Mouse (Mus musculus): ENCODE measurements around the gene Bag5. TPM values are rescaled to one million over a fixed set of nuclear protein-coding genes. Genes with fewer than 3 reads are reported as not detected.

Bag5 gene
- polyA plus RNA-seq, 2 experiments = 9.8 to 15.2 TPM

- TF ChIP-seq EP300 (IDR thresholded peaks at IDR 0.05; ENCODE audit: low read depth) (no peak), CTCF (IDR thresholded peaks at IDR 0.05; ENCODE audit: low read depth) (no peak)
- Histone ChIP-seq H3K27me3 (ENCODE audit: control insufficient read depth, insufficient read depth, low read length) (peaks cover 52% of the 10 kb centered on the region), H3K36me3 (replicated peaks; ENCODE audit: control insufficient read depth, insufficient read depth, low read depth) (no peaks in the 10 kb centered on the region), H3K9me3 (ENCODE audit: control insufficient read depth, low read length) (no peaks in the 10 kb centered on the region), H3K4me2 (ENCODE audit: low read depth) (peak overlapping the region; percentile 56), H3K4me1 (replicated peaks; ENCODE audit: control insufficient read depth in 2 of 2, insufficient read depth in 2 of 2, low read length in 1 of 2) (peaks cover 0 to 5% of the 10 kb centered on the region in 2 experiments; a peak in 1 of 4 replicates), H3K27ac (no peak overlapping the region), H3K4me3 (ENCODE audit: insufficient read depth in 1 of 2, low read depth in 2 of 2, low read length in 2 of 2) (peak overlapping the region in 1 of 2 experiments; percentile 48; a peak in 2 of 4 replicates), H3K9ac (replicated peaks) (no peak overlapping the region)
- DNase-seq (ENCODE audit: low read depth in 3 of 3, low spot score in 3 of 3) = no peak
- no peak for ATAC-seq (ENCODE audit: insufficient read depth)
- 17% methylated on average over 25 of the region's 29 CpGs for WGBS (ENCODE audit: insufficient replicate concordance)
These were observed 42.6 kb downstream of the Bag5 start for GRCm38 (mm10) chr12:111670371-111670971.

GRCm38 (mm10) chr12:111669961-111670360, 43.1 kb downstream of the Bag5 start:
- Histone ChIP-seq H3K9ac (replicated peaks) (no peak overlapping the region), H3K4me2 (ENCODE audit: low read depth) (no peak overlapping the region), H3K27ac (no peak overlapping the region)

GRCm38 (mm10) chr12:111669000-111669788, 43.9 kb downstream of the Bag5 start:
- Histone ChIP-seq H3K27ac (no peak overlapping the region), H3K4me2 (ENCODE audit: low read depth) (peak overlapping the region; percentile 45), H3K9me3 (ENCODE audit: control insufficient read depth, low read length) (no peaks in the 10 kb centered on the region), H3K36me3 (replicated peaks; ENCODE audit: control insufficient read depth, insufficient read depth, low read depth) (no peaks in the 10 kb centered on the region), H3K9ac (replicated peaks) (no peak overlapping the region), H3K4me3 (ENCODE audit: insufficient read depth in 1 of 2, low read depth in 2 of 2, low read length in 2 of 2) (no peak overlapping the region), H3K27me3 (ENCODE audit: control insufficient read depth, insufficient read depth, low read length) (peaks cover 51% of the 10 kb centered on the region), H3K4me1 (replicated peaks; ENCODE audit: control insufficient read depth in 2 of 2, insufficient read depth in 2 of 2, low read length in 1 of 2) (0 out of 4 replicates have a peak, but pooled peaks cover 0 to 3% of the 10 kb centered on the region in 2 experiments)
- DNase-seq (ENCODE audit: low read depth in 3 of 3, low spot score in 3 of 3) (no peak), ATAC-seq (ENCODE audit: insufficient read depth) (peak; percentile 9; the same call in 1 of the 2 replicates)
- 65% methylated on average over 23 of the region's 23 CpGs for WGBS (ENCODE audit: insufficient replicate concordance)
- no peak for TF ChIP-seq CTCF (IDR thresholded peaks at IDR 0.05; ENCODE audit: low read depth)

More at GRCm38 (mm10) chr12:111669961-111670360, 43.1 kb downstream of the Bag5 start:
- Histone ChIP-seq H3K4me3 (ENCODE audit: insufficient read depth in 1 of 2, low read depth in 2 of 2, low read length in 2 of 2) (no peak overlapping the region), H3K27me3 (ENCODE audit: control insufficient read depth, insufficient read depth, low read length) (peaks cover 52% of the 10 kb centered on the region), H3K4me1 (replicated peaks; ENCODE audit: control insufficient read depth in 2 of 2, insufficient read depth in 2 of 2, low read length in 1 of 2) (0 out of 4 replicates have a peak, but pooled peaks cover 0 to 3% of the 10 kb centered on the region in 2 experiments), H3K36me3 (replicated peaks; ENCODE audit: control insufficient read depth, insufficient read depth, low read depth) (no peaks in the 10 kb centered on the region), H3K9me3 (ENCODE audit: control insufficient read depth, low read length) (no peaks in the 10 kb centered on the region)
- ATAC-seq (ENCODE audit: insufficient read depth) (no peak), DNase-seq (ENCODE audit: low read depth in 3 of 3, low spot score in 3 of 3) (no peak)
- WGBS (ENCODE audit: insufficient replicate concordance) = 43% methylated on average over 8 of the region's 8 CpGs
- TF ChIP-seq EP300 (IDR thresholded peaks at IDR 0.05; ENCODE audit: low read depth) = no peak
- TF ChIP-seq CTCF (IDR thresholded peaks at IDR 0.05; ENCODE audit: low read depth) = no peak

- no peaks in the 10 kb centered on the region for H3K9me3 ChIP-seq (ENCODE audit: control insufficient read depth, low read length)
- peak; percentile 68 to 72 (median 70) for DNase-seq (ENCODE audit: low read depth in 3 of 3, low spot score in 3 of 3)
- no peak overlapping the region for H3K27ac ChIP-seq
- peak; percentile 68 for ATAC-seq (ENCODE audit: insufficient read depth)
- H3K4me2 ChIP-seq (ENCODE audit: low read depth) = peak overlapping the region; percentile 45
- 0 out of 4 replicates have a peak, but pooled peaks cover 0 to 4% of the 10 kb centered on the region in 2 experiments for H3K4me1 ChIP-seq (replicated peaks; ENCODE audit: control insufficient read depth in 2 of 2, insufficient read depth in 2 of 2, low read length in 1 of 2)
- TF ChIP-seq EP300 (IDR thresholded peaks at IDR 0.05; ENCODE audit: low read depth) (no peak), CTCF (IDR thresholded peaks at IDR 0.05; ENCODE audit: low read depth) (peak; percentile 96)
- H3K27me3 ChIP-seq (ENCODE audit: control insufficient read depth, insufficient read depth, low read length) = peaks cover 43% of the 10 kb centered on the region
- no peaks in the 10 kb centered on the region for H3K36me3 ChIP-seq (replicated peaks; ENCODE audit: control insufficient read depth, insufficient read depth, low read depth)
- no peak overlapping the region for H3K9ac ChIP-seq (replicated peaks)
- WGBS (ENCODE audit: insufficient replicate concordance) = under 1% methylated on average over 8 of the region's 8 CpGs
- peak overlapping the region; percentile 17 to 22; a peak in 1 of 4 replicates for H3K4me3 ChIP-seq (ENCODE audit: insufficient read depth in 1 of 2, low read depth in 2 of 2, low read length in 2 of 2)
These were observed 44.6 kb downstream of the Bag5 start for GRCm38 (mm10) chr12:111668457-111668912.

GRCm38 (mm10) chr12:111667421-111667820, 45.6 kb downstream of the Bag5 start:
- ATAC-seq (ENCODE audit: insufficient read depth) = no peak
- H3K4me1 ChIP-seq (replicated peaks; ENCODE audit: control insufficient read depth in 2 of 2, insufficient read depth in 2 of 2, low read length in 1 of 2) = 0 out of 4 replicates have a peak, but pooled peaks cover 0 to 5% of the 10 kb centered on the region in 2 experiments
- 78% methylated on average over 5 of the region's 5 CpGs for WGBS (ENCODE audit: insufficient replicate concordance)
- H3K27ac ChIP-seq = no peak overlapping the region
- no peak overlapping the region for H3K9ac ChIP-seq (replicated peaks)
- no peak overlapping the region for H3K4me3 ChIP-seq (ENCODE audit: insufficient read depth in 1 of 2, low read depth in 2 of 2, low read length in 2 of 2)
- no peak overlapping the region for H3K4me2 ChIP-seq (ENCODE audit: low read depth)
- peaks cover 33% of the 10 kb centered on the region for H3K27me3 ChIP-seq (ENCODE audit: control insufficient read depth, insufficient read depth, low read length)
- TF ChIP-seq EP300 (IDR thresholded peaks at IDR 0.05; ENCODE audit: low read depth) (no peak), CTCF (IDR thresholded peaks at IDR 0.05; ENCODE audit: low read depth) (no peak)
- DNase-seq (ENCODE audit: low read depth in 3 of 3, low spot score in 3 of 3) = no peak
- H3K9me3 ChIP-seq (ENCODE audit: control insufficient read depth, low read length) = no peaks in the 10 kb centered on the region
- H3K36me3 ChIP-seq (replicated peaks; ENCODE audit: control insufficient read depth, insufficient read depth, low read depth) = no peaks in the 10 kb centered on the region

All from liver, embryonic 14.5 days (tissue).